ENCODE assay signal across 8 mouse cellular contexts in genomic region chr7:142284615-142285080, GRCm38 (mm10). TPM values are rescaled to one million over a fixed set of nuclear protein-coding genes. Genes with fewer than 3 reads are reported as not detected.
DNase-seq lines count a peak whose midpoint lies in the region; ATAC-seq lines count a peak whose summit lies in the region.

No protein-coding gene starts in this region.

- intact Hi-C loops in heart, postnatal 14 days (cut with DNase I) = no loop called here

- H3K4me1 ChIP-seq in forebrain, embryonic 14.5 days (ENCODE audit: control insufficient read depth, insufficient read depth, low read length) = peaks cover 3% of the 10 kb centered on the region; the same call in 1 of the 2 replicates
- H3K4me1 ChIP-seq in neural tube, embryonic 15.5 days = peaks cover 20% of the 10 kb centered on the region

- peak; percentile 93 for DNase-seq in ES-CJ7 (ENCODE audit: low read depth, low spot score)
- DNase-seq in cerebellum, adult 11 months = peak; percentile 89
- DNase-seq in forebrain, embryonic 14.5 days (ENCODE audit: low spot score) = peak; percentile 98
- DNase-seq in heart, postnatal 14 days = peak; percentile 91 to 94
- peak; percentile 93 for DNase-seq in layer of hippocampus, adult 11-12 months (ENCODE audit: low spot score)
- peak; percentile 88 to 91 for DNase-seq in lung, adult 18-20 months
- peak; percentile 87 for DNase-seq in testis, postnatal 14 days (ENCODE audit: low spot score)

- no peaks in the 10 kb centered on the region for H3K27me3 ChIP-seq in forebrain, embryonic 14.5 days (replicated peaks; ENCODE audit: control insufficient read depth, insufficient read depth, low read length)
- H3K27me3 ChIP-seq in neural tube, embryonic 15.5 days (replicated peaks) = peaks cover 10% of the 10 kb centered on the region

- no peaks in the 10 kb centered on the region for H3K9me3 ChIP-seq in forebrain, embryonic 14.5 days (replicated peaks; ENCODE audit: control insufficient read depth, low read length)
- no peaks in the 10 kb centered on the region for H3K9me3 ChIP-seq in neural tube, embryonic 15.5 days (replicated peaks)

- ATAC-seq in forebrain, embryonic 14.5 days = peak; percentile 87
- peak; percentile 83 for ATAC-seq in neural tube, embryonic 15.5 days (ENCODE audit: low FRiP score)

- H3K9ac ChIP-seq in forebrain, embryonic 14.5 days (ENCODE audit: low read length) = peak overlapping the region; percentile 61
- peak overlapping the region; percentile 59 for H3K9ac ChIP-seq in neural tube, embryonic 15.5 days (replicated peaks)

- H3K27ac ChIP-seq in forebrain, embryonic 14.5 days (ENCODE audit: low read depth, low read length) = peak overlapping the region; percentile 67
- peak overlapping the region; percentile 75 for H3K27ac ChIP-seq in neural tube, embryonic 15.5 days (replicated peaks)

- H3K36me3 ChIP-seq in forebrain, embryonic 14.5 days (ENCODE audit: control insufficient read depth, insufficient read depth, low read length) = no peaks in the 10 kb centered on the region
- H3K36me3 ChIP-seq in neural tube, embryonic 15.5 days = no peaks in the 10 kb centered on the region

- peak overlapping the region; percentile 47 for H3K4me3 ChIP-seq in forebrain, embryonic 14.5 days (ENCODE audit: low read depth, low read length)
- H3K4me3 ChIP-seq in neural tube, embryonic 15.5 days (replicated peaks) = peak overlapping the region; percentile 49

- peak overlapping the region; percentile 83 for H3K4me2 ChIP-seq in forebrain, embryonic 14.5 days (ENCODE audit: low read length)
- peak overlapping the region; percentile 77 for H3K4me2 ChIP-seq in neural tube, embryonic 15.5 days

- WGBS in forebrain, embryonic 14.5 days = under 1% methylated on average over 19 of the region's 19 CpGs
- WGBS in neural tube, embryonic 15.5 days = under 1% methylated on average over 19 of the region's 19 CpGs

RNA-seq across cellular contexts. Expression of gene Gm4559, which starts 10.5 kb away (rescaled TPM):
- polyA plus RNA-seq in forebrain, embryonic 14.5 days (2014; fragmentation: Nextera tagmentation; extraction: Ambion mirVana) = not detected in 2 replicates
- not detected for total RNA-seq in heart, postnatal 14 days (2021)
- not detected in 2 replicates for polyA plus RNA-seq in neural tube, embryonic 15.5 days (2015; fragmentation: Nextera tagmentation; extraction: Ambion mirVana)

RNA-seq across cellular contexts. Expression of gene Krtap5-1, which starts 12.3 kb away (rescaled TPM):
- polyA plus RNA-seq in forebrain, embryonic 14.5 days (2014; fragmentation: Nextera tagmentation; extraction: Ambion mirVana) = not detected in 2 replicates
- not detected for total RNA-seq in heart, postnatal 14 days (2021)
- not detected in 2 replicates for polyA plus RNA-seq in neural tube, embryonic 15.5 days (2015; fragmentation: Nextera tagmentation; extraction: Ambion mirVana)

RNA-seq across cellular contexts. Expression of gene Krtap5-4, which starts 18.7 kb away (rescaled TPM):
- not detected in 2 replicates for polyA plus RNA-seq in forebrain, embryonic 14.5 days (2014; fragmentation: Nextera tagmentation; extraction: Ambion mirVana)
- total RNA-seq in heart, postnatal 14 days (2021) = not detected
- not detected in 2 replicates for polyA plus RNA-seq in neural tube, embryonic 15.5 days (2015; fragmentation: Nextera tagmentation; extraction: Ambion mirVana)

RNA-seq across cellular contexts. Expression of gene Gm2431, which starts 26.5 kb away (rescaled TPM):
- not detected in 2 replicates for polyA plus RNA-seq in forebrain, embryonic 14.5 days (2014; fragmentation: Nextera tagmentation; extraction: Ambion mirVana)
- total RNA-seq in heart, postnatal 14 days (2021) = not detected
- not detected in 2 replicates for polyA plus RNA-seq in neural tube, embryonic 15.5 days (2015; fragmentation: Nextera tagmentation; extraction: Ambion mirVana)

RNA-seq across cellular contexts. Expression of gene Gm40460, which starts 43.8 kb away (rescaled TPM):
- polyA plus RNA-seq in forebrain, embryonic 14.5 days (2014; fragmentation: Nextera tagmentation; extraction: Ambion mirVana) = not detected in 2 replicates
- total RNA-seq in heart, postnatal 14 days (2021) = not detected
- not detected in 2 replicates for polyA plus RNA-seq in neural tube, embryonic 15.5 days (2015; fragmentation: Nextera tagmentation; extraction: Ambion mirVana)

Comparison
In these comparisons a context has a peak if more than half of its experiments do, and no peak if none do; other contexts are left out.
1. Peak in every context shown above with its lines: DNase-seq, ATAC-seq, H3K4me3 ChIP-seq and H3K27ac ChIP-seq.